Mouse (Mus musculus) MEL (cell line): ENCODE data around the gene Nfix. TPM values are rescaled to one million over a fixed set of nuclear protein-coding genes. Genes with fewer than 3 reads are reported as not detected.

ENCODE experiments used
- DNase-seq: peaks from one replicate; pipeline ENCODE4 v3.0.0; 2011; ENCODE audit warnings: low read depth, low spot score
- H3K27ac ChIP-seq: 2 replicates; pipeline ENCODE4 v1.5.1; 2012; ENCODE audit warnings: low read depth, mild to moderate bottlenecking, control low read depth, low read length, moderate library complexity; ENCODE audit not compliant: control insufficient read depth
- H3K27me3 ChIP-seq, 2 experiments: fragments of 150-350 bp in 1 of 2; sonication (generic) in 1 of 2; 2 replicates each; pipeline ENCODE4 v1.6.1; 2012; ENCODE audit warnings: low read length in 2 of 2, mild to moderate bottlenecking in 2 of 2, improper control_type of control experiment in 1 of 2, moderate library complexity in 1 of 2; ENCODE audit not compliant: insufficient read depth in 2 of 2, control insufficient read depth in 1 of 2
- H3K36me3 ChIP-seq, 2 experiments: 2 replicates each; pipeline ENCODE4 v1.6.1; 2012 to 2014; ENCODE audit warnings: low read length in 2 of 2, improper control_type of control experiment in 1 of 2, inconsistent platforms in 1 of 2, mild to moderate bottlenecking in 1 of 2; ENCODE audit not compliant: insufficient read depth in 2 of 2, control insufficient read depth in 1 of 2
- H3K4me1 ChIP-seq, 2 experiments: fragments of 150-350 bp in 1 of 2; sonication (generic) in 1 of 2; 2 replicates each; pipeline ENCODE4 v1.6.1; 2012; ENCODE audit warnings: low read length in 2 of 2, improper control_type of control experiment in 1 of 2, mild to moderate bottlenecking in 1 of 2; ENCODE audit not compliant: insufficient read depth in 2 of 2, control insufficient read depth in 1 of 2
- H3K4me3 ChIP-seq, 2 experiments: fragments of 150-350 bp in 1 of 2; sonication (generic) in 1 of 2; 2 replicates each; pipeline ENCODE4 v1.5.1; 2012; ENCODE audit warnings: low read depth in 2 of 2, low read length in 2 of 2, mild to moderate bottlenecking in 2 of 2, moderate library complexity in 2 of 2, control low read depth in 1 of 2, improper control_type of control experiment in 1 of 2; ENCODE audit not compliant: control insufficient read depth in 1 of 2, insufficient read depth in 1 of 2
- H3K79me2 ChIP-seq: 2 replicates; pipeline ENCODE4 v1.6.1; 2012; ENCODE audit warnings: mild to moderate bottlenecking, low read length, moderate library complexity; ENCODE audit not compliant: control insufficient read depth, poor library complexity, insufficient read depth
- H3K9ac ChIP-seq: 2 replicates; pipeline ENCODE4 v1.6.1; 2012; ENCODE audit warnings: low read depth, mild to moderate bottlenecking, control low read depth, low read length, moderate library complexity; ENCODE audit not compliant: control insufficient read depth, poor library complexity, severe bottlenecking
- H3K9me3 ChIP-seq: fragments of 150-350 bp; sonication (generic); replicated peaks from 2 replicates; pipeline ENCODE4 v1.6.1; 2012; ENCODE audit warnings: mild to moderate bottlenecking, low read length, improper control_type of control experiment, moderate library complexity; ENCODE audit not compliant: insufficient read depth
- CHD2 ChIP-seq: IDR thresholded peaks from 2 replicates; pipeline ENCODE4 v1.6.1; 2011; ENCODE audit warnings: low read length, improper control_type of control experiment
- CTCF ChIP-seq, 3 experiments: IDR thresholded peaks in 2 of 3; conservative IDR thresholded peaks in 1 of 3; 2 replicates each; pipeline ENCODE4 v1.5.1; 2011 to 2012; ENCODE audit warnings: low read length in 3 of 3, low read depth in 2 of 3, mild to moderate bottlenecking in 2 of 3, improper control_type of control experiment in 1 of 3, inconsistent platforms in 1 of 3, mixed read lengths in 1 of 3, moderate library complexity in 1 of 3; ENCODE audit not compliant: control insufficient read depth in 1 of 3, insufficient read depth in 1 of 3, poor library complexity in 1 of 3, severe bottlenecking in 1 of 3
- E2F4 ChIP-seq: IDR thresholded peaks from 2 replicates; pipeline ENCODE4 v1.6.1; 2011; ENCODE audit warnings: low read depth, low read length, improper control_type of control experiment, borderline replicate concordance
- GATA1 ChIP-seq: IDR thresholded peaks from 2 replicates; pipeline ENCODE4 v1.6.1; 2011; ENCODE audit warnings: low read depth, low read length, improper control_type of control experiment
- HCFC1 ChIP-seq: IDR thresholded peaks from 2 replicates; pipeline ENCODE4 v1.6.1; 2012; ENCODE audit warnings: low read depth, mild to moderate bottlenecking, inconsistent platforms, low read length, improper control_type of control experiment, moderate library complexity
- MAX ChIP-seq: IDR thresholded peaks from 2 replicates; pipeline ENCODE4 v1.6.1; 2011; ENCODE audit warnings: low read length, improper control_type of control experiment
- MEF2A ChIP-seq: IDR thresholded peaks from 2 replicates; pipeline ENCODE4 v1.6.1; 2014; ENCODE audit warnings: low read depth, mild to moderate bottlenecking, inconsistent platforms, low read length, improper control_type of control experiment; ENCODE audit not compliant: poor library complexity, insufficient replicate concordance, severe bottlenecking; ENCODE audit errors: extremely low read depth
- MYB ChIP-seq: IDR thresholded peaks from 2 replicates; pipeline ENCODE4 v1.6.1; 2011; ENCODE audit warnings: mild to moderate bottlenecking, low read depth, low read length, improper control_type of control experiment
- POLR2AphosphoS2 ChIP-seq: IDR thresholded peaks from 2 replicates; pipeline ENCODE4 v1.6.1; 2011; ENCODE audit warnings: low read length, improper control_type of control experiment
- POLR2AphosphoS5 ChIP-seq: IDR thresholded peaks from 2 replicates; pipeline ENCODE4 v1.6.1; 2012; ENCODE audit warnings: low read depth, borderline replicate concordance, mild to moderate bottlenecking, inconsistent platforms, low read length, moderate library complexity, mixed read lengths
- RAD21 ChIP-seq: IDR thresholded peaks from 2 replicates; pipeline ENCODE4 v1.6.1; 2011; ENCODE audit warnings: mild to moderate bottlenecking, low read depth, low read length, improper control_type of control experiment
- RCOR1 ChIP-seq: IDR thresholded peaks from 2 replicates; pipeline ENCODE4 v1.6.1; 2012; ENCODE audit warnings: low read depth, mild to moderate bottlenecking, inconsistent platforms, low read length, improper control_type of control experiment
- SMC3 ChIP-seq: IDR thresholded peaks from 2 replicates; pipeline ENCODE4 v1.6.1; 2011; ENCODE audit warnings: low read depth, low read length, improper control_type of control experiment
- TAL1 ChIP-seq: IDR thresholded peaks from 2 replicates; pipeline ENCODE4 v1.6.1; 2012; ENCODE audit warnings: mild to moderate bottlenecking, inconsistent platforms, low read length, moderate library complexity, mixed read lengths
- TBP ChIP-seq: IDR thresholded peaks from 2 replicates; pipeline ENCODE4 v1.8.0; 2011; ENCODE audit warnings: low read depth, low read length, improper control_type of control experiment
- TCF12 ChIP-seq: IDR thresholded peaks from 2 replicates; pipeline ENCODE4 v1.6.1; 2014; ENCODE audit warnings: low read depth, mild to moderate bottlenecking, inconsistent platforms, low read length, improper control_type of control experiment, moderate library complexity
- USF1 ChIP-seq: IDR thresholded peaks from 2 replicates; pipeline ENCODE4 v1.6.1; 2014; ENCODE audit warnings: low read depth, mild to moderate bottlenecking, inconsistent platforms, low read length, improper control_type of control experiment, moderate library complexity
- USF2 ChIP-seq, 2 experiments: IDR thresholded peaks; 2 replicates each; pipeline ENCODE4 v1.6.1; 2011 to 2012; ENCODE audit warnings: improper control_type of control experiment in 2 of 2, low read length in 2 of 2, borderline replicate concordance in 1 of 2, inconsistent platforms in 1 of 2, low read depth in 1 of 2, mild to moderate bottlenecking in 1 of 2; ENCODE audit not compliant: insufficient read depth in 1 of 2
- ZC3H11A ChIP-seq: IDR thresholded peaks from 2 replicates; pipeline ENCODE4 v1.6.1; 2012; ENCODE audit warnings: low read depth, mild to moderate bottlenecking, inconsistent platforms, low read length, improper control_type of control experiment
- ZKSCAN1 ChIP-seq: IDR thresholded peaks from 2 replicates; pipeline ENCODE4 v1.6.1; 2012; ENCODE audit warnings: low read depth, mild to moderate bottlenecking, inconsistent platforms, low read length, improper control_type of control experiment, moderate library complexity
- ZMIZ1 ChIP-seq: IDR thresholded peaks from 2 replicates; pipeline ENCODE4 v1.6.1; 2012; ENCODE audit warnings: low read depth, mild to moderate bottlenecking, inconsistent platforms, low read length, improper control_type of control experiment, moderate library complexity
- polyA plus RNA-seq, 2 experiments: library from polyadenylated mRNA; stranded (reverse) in 1 of 2; unstranded in 1 of 2; fragments of >175 nt in 1 of 2; fragments of >200 nt in 1 of 2; gene quantifications; 2 replicates each; pipeline versions ENCODE4 v1.2.1 to v1.2.4; 2012; ENCODE audit warnings: low replicate concordance in 2 of 2, low read depth in 1 of 2; ENCODE audit not compliant: insufficient read length in 2 of 2, insufficient read depth in 1 of 2, missing spikeins in 1 of 2
- total RNA-seq: library from RNA; depleted of rRNA; stranded (reverse); fragments of 300-350 nt; gene quantifications from 2 replicates; pipeline ENCODE4 v1.2.3, GENCODE M21; 2012

Nfix gene
- total and polyA plus RNA-seq, 3 experiments: 14.4 to 29.1 TPM; not detected in 1

DNA sequence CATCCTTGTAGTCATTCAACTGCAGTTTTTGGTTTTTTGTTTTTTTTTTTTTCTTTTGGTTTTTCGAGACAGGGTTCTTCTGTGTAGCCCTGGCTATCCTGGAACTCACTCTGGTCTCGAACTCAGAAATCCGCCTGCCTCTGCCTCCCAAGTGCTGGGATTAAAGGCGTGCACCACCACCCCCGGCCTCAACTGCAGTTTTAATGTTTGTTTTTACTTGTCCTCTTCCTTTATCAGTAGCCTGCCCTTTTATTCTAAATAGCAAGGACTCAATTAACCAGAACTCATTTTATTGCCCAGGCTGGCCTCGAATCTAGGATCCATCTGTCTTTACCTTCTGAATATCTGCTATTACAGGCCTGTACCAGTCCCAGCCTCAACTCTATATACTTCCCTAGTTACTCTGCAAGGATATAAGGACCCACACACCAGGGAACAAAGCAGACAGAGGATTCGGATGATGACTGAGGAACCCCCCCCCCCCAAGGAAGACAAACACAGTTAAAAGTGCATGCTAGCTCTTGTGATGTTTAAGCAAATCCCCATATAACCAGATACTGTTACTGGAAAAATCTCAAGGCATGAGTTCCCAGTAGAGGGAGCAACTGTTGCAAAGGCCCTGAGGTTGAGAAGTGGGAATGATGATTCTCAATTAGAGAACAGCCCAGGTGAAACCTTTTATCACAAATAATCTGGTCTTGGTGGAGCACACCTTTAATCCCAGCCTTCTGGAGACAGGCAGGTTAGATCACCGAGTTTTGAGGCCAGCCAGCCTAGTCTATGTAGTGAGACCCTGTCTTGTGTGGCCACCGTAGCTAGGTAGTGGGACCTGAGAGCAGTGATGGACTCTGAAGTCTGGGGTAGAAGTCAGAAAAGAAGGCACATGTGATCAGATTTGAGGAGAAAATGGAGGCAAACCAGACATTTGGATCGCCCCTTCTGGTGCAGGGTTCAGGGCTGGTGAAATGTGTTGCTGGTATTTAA, 32.9 kb upstream of the Nfix start:
- H3K27ac ChIP-seq: peak overlapping the region; percentile 88
- DNase-seq: no peak
- peak overlapping the region; percentile 99 for H3K9ac ChIP-seq
- no peaks in the 10 kb centered on the region for H3K9me3 ChIP-seq
- TF ChIP-seq POLR2AphosphoS5 (no peak), ZKSCAN1 (no peak), MYB (no peak), TAL1 (no peak), POLR2AphosphoS2 (peak; percentile 21; the same call in 1 of the 2 replicates), USF2 (IDR thresholded peaks at IDR 0.05; ENCODE audit: borderline replicate concordance in 1 of 2, insufficient read depth in 1 of 2, low read depth in 1 of 2, low read length in 2 of 2) (no peak), HCFC1 (no peak), GATA1 (no peak), CTCF (IDR thresholded peaks at IDR 0.05 in 2 of 3, conservative IDR thresholded peaks at IDR 0.05 in 1 of 3; ENCODE audit: control insufficient read depth in 1 of 3, insufficient read depth in 1 of 3, low read depth in 2 of 3, low read length in 3 of 3, poor library complexity in 1 of 3, severe bottlenecking in 1 of 3) (peak in 1 of 3 experiments; percentile 12; a peak in 1 of 6 replicates), RAD21 (no peak), E2F4 (no peak), TCF12 (no peak), CHD2 (no peak), USF1 (no peak), SMC3 (no peak; the same call in 1 of the 2 replicates), ZMIZ1 (0 out of 2 replicates have a peak, but pooled peaks have one; percentile 41), TBP (no peak), RCOR1 (no peak), MEF2A (no peak), MAX (no peak), ZC3H11A (no peak)
- H3K4me3 ChIP-seq: peak overlapping the region; percentile 74 to 100
- no peaks in the 10 kb centered on the region for H3K27me3 ChIP-seq
- peaks cover 12% of the 10 kb centered on the region for H3K79me2 ChIP-seq
- peaks cover 2 to 17% of the 10 kb centered on the region in 2 experiments; a peak in 3 of 4 replicates for H3K36me3 ChIP-seq
- H3K4me1 ChIP-seq: peaks cover 2 to 11% of the 10 kb centered on the region in 2 experiments; a peak in 3 of 4 replicates
